Mouse (Mus musculus): Measurements from ENCODE around the gene Batf. TPM values are rescaled to one million over a fixed set of nuclear protein-coding genes. Genes with fewer than 3 reads are reported as not detected.

Batf gene
- polyA plus RNA-seq, 1 experiment from 2014 or later: 8.6 TPM

GRCm38 (mm10) chr12:85749861-85750260 is 63.4 kb downstream of the Batf start:
- H3K4me3 ChIP-seq (ENCODE audit: low read depth, low read length): no peak overlapping the region
- no peak overlapping the region for H3K4me2 ChIP-seq
- no peak overlapping the region for H3K27ac ChIP-seq (ENCODE audit: low read depth, low read length)
- no peaks in the 10 kb centered on the region for H3K9me3 ChIP-seq (ENCODE audit: control insufficient read depth, low read length)
- DNase-seq (ENCODE audit: low spot score): no peak
- H3K36me3 ChIP-seq (ENCODE audit: control insufficient read depth, insufficient read depth, low read length): no peaks in the 10 kb centered on the region
- no peaks in the 10 kb centered on the region; the same call in 1 of the 2 replicates for H3K4me1 ChIP-seq (replicated peaks; ENCODE audit: control insufficient read depth, insufficient read depth, low read length)
- H3K27me3 ChIP-seq (replicated peaks; ENCODE audit: control insufficient read depth, insufficient read depth, low read length): peaks cover 11% of the 10 kb centered on the region
- WGBS: 87% methylated on average over 9 of the region's 9 CpGs
- ATAC-seq (replicated peaks; ENCODE audit: low FRiP score): no peak
- H3K9ac ChIP-seq (ENCODE audit: low read depth, low read length): no peak overlapping the region

GRCm38 (mm10) chr12:85752116-85752515 is 65.6 kb downstream of the Batf start:
- H3K36me3 ChIP-seq (ENCODE audit: control insufficient read depth, insufficient read depth, low read length): no peaks in the 10 kb centered on the region
- whole genome bisulfite sequencing: 77% methylated on average over 6 of the region's 6 CpGs
- H3K4me3 ChIP-seq (ENCODE audit: low read depth, low read length): no peak overlapping the region
- no peak overlapping the region for H3K4me2 ChIP-seq
- no peak for ATAC-seq (replicated peaks; ENCODE audit: low FRiP score)
- H3K27ac ChIP-seq (ENCODE audit: low read depth, low read length): no peak overlapping the region
- no peaks in the 10 kb centered on the region; the same call in 1 of the 2 replicates for H3K4me1 ChIP-seq (replicated peaks; ENCODE audit: control insufficient read depth, insufficient read depth, low read length)
- H3K27me3 ChIP-seq (replicated peaks; ENCODE audit: control insufficient read depth, insufficient read depth, low read length): peaks cover 4% of the 10 kb centered on the region
- H3K9me3 ChIP-seq (ENCODE audit: control insufficient read depth, low read length): no peaks in the 10 kb centered on the region
- H3K9ac ChIP-seq (ENCODE audit: low read depth, low read length): no peak overlapping the region
- DNase-seq (ENCODE audit: low spot score): no peak

- Histone ChIP-seq H3K9ac (ENCODE audit: low read depth, low read length) (no peak overlapping the region), H3K9me3 (ENCODE audit: control insufficient read depth, low read length) (no peaks in the 10 kb centered on the region), H3K4me2 (no peak overlapping the region), H3K27me3 (replicated peaks; ENCODE audit: control insufficient read depth, insufficient read depth, low read length) (no peaks in the 10 kb centered on the region), H3K4me3 (ENCODE audit: low read depth, low read length) (no peak overlapping the region), H3K36me3 (ENCODE audit: control insufficient read depth, insufficient read depth, low read length) (no peaks in the 10 kb centered on the region), H3K27ac (ENCODE audit: low read depth, low read length) (no peak overlapping the region), H3K4me1 (replicated peaks; ENCODE audit: control insufficient read depth, insufficient read depth, low read length) (no peaks in the 10 kb centered on the region; the same call in 1 of the 2 replicates)
- ATAC-seq (replicated peaks; ENCODE audit: low FRiP score) (no peak), DNase-seq (ENCODE audit: low spot score) (no peak)
- 40% methylated on average over 2 of the region's 2 CpGs for WGBS
These were observed 66.8 kb downstream of the Batf start for GRCm38 (mm10) chr12:85753223-85753622.

DNA sequence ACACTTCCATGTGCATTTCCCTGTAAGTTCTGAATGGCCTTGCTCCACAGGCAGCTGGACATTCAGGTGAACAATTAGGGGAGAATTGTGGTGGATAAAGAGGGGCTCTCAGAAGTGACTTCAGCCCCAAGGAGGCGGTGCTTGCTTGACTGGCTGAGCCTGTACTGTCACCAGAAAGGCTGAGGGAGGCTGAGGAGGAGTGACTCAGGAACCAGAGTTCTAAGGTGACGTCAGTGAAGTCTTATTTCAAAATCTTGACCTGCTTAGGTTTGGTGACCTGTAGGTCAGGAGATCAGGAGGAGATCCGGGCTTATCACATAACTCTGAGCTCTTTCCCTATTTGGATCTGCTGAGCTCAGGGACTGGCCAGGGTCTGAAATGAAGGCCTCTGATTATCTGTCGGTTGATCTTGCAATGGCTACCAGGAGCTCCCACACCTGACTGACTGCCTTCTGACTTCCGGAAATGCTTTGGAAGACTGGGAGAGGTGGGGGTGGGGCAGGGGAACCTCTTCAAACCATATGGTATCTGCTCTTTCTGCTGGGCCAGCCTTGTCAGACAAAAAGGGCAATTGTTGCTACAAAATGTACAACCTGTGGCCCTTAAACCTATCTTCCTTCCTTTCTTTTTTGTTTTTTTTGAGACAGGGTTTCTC is 68.3 kb downstream of the Batf start:
- 51% methylated on average over 5 of the region's 5 CpGs for WGBS
- DNase-seq (ENCODE audit: low spot score) (no peak), ATAC-seq (replicated peaks; ENCODE audit: low FRiP score) (no peak)
- H3K9me3 ChIP-seq (ENCODE audit: control insufficient read depth, low read length): no peaks in the 10 kb centered on the region
- no peak overlapping the region for H3K9ac ChIP-seq (ENCODE audit: low read depth, low read length)
- no peaks in the 10 kb centered on the region; the same call in 1 of the 2 replicates for H3K4me1 ChIP-seq (replicated peaks; ENCODE audit: control insufficient read depth, insufficient read depth, low read length)
- no peak overlapping the region for H3K4me2 ChIP-seq
- no peak overlapping the region for H3K4me3 ChIP-seq (ENCODE audit: low read depth, low read length)
- no peaks in the 10 kb centered on the region for H3K36me3 ChIP-seq (ENCODE audit: control insufficient read depth, insufficient read depth, low read length)
- no peaks in the 10 kb centered on the region for H3K27me3 ChIP-seq (replicated peaks; ENCODE audit: control insufficient read depth, insufficient read depth, low read length)
- no peak overlapping the region for H3K27ac ChIP-seq (ENCODE audit: low read depth, low read length)

GRCm38 (mm10) chr12:85756455-85756854 is 70.0 kb downstream of the Batf start:
- ATAC-seq (replicated peaks; ENCODE audit: low FRiP score) (no peak), DNase-seq (ENCODE audit: low spot score) (no peak)
- Histone ChIP-seq H3K9me3 (ENCODE audit: control insufficient read depth, low read length) (no peaks in the 10 kb centered on the region), H3K36me3 (ENCODE audit: control insufficient read depth, insufficient read depth, low read length) (no peaks in the 10 kb centered on the region), H3K4me3 (ENCODE audit: low read depth, low read length) (no peak overlapping the region), H3K4me1 (replicated peaks; ENCODE audit: control insufficient read depth, insufficient read depth, low read length) (no peaks in the 10 kb centered on the region; the same call in 1 of the 2 replicates), H3K4me2 (no peak overlapping the region), H3K27ac (ENCODE audit: low read depth, low read length) (no peak overlapping the region), H3K27me3 (replicated peaks; ENCODE audit: control insufficient read depth, insufficient read depth, low read length) (no peaks in the 10 kb centered on the region), H3K9ac (ENCODE audit: low read depth, low read length) (no peak overlapping the region)
- WGBS: 76% methylated on average over 3 of the region's 3 CpGs

DNA sequence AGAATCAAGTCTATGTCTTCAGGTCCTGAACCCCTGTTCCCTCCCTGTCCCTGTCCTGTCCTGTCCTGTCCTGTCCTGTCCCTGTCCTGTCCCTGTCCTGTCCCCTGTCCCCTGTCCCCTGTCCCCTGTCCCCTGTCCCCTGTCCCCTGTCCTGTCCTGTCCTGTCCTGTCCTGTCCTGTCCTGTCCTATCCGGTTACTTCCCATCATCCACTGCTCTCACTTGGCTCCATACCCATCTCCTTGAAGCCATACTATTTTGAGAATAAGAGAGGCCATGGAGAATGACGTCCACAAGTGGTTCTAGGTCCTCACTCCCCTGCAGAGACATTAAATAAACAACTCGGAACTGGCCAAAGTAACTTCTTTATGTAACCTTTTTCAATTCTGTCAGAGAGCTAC is 70.6 kb downstream of the Batf start:
- 67% methylated on average over 3 of the region's 3 CpGs for WGBS
- ATAC-seq (replicated peaks; ENCODE audit: low FRiP score): no peak
- Histone ChIP-seq H3K27ac (ENCODE audit: low read depth, low read length) (no peak overlapping the region), H3K4me1 (replicated peaks; ENCODE audit: control insufficient read depth, insufficient read depth, low read length) (no peaks in the 10 kb centered on the region; the same call in 1 of the 2 replicates), H3K4me2 (no peak overlapping the region), H3K9me3 (ENCODE audit: control insufficient read depth, low read length) (no peaks in the 10 kb centered on the region), H3K27me3 (replicated peaks; ENCODE audit: control insufficient read depth, insufficient read depth, low read length) (no peaks in the 10 kb centered on the region), H3K9ac (ENCODE audit: low read depth, low read length) (no peak overlapping the region), H3K36me3 (ENCODE audit: control insufficient read depth, insufficient read depth, low read length) (no peaks in the 10 kb centered on the region), H3K4me3 (ENCODE audit: low read depth, low read length) (no peak overlapping the region)
- no peak for DNase-seq (ENCODE audit: low spot score)

Small RNAs within 50 kb of the gene (microRNA-seq; reads per million reads assigned to microRNA genes)
- gene Gm47285 (ENCODE audit: borderline number of aligned reads): 1.4 reads per million

Other genes starting within 250 kb of the Batf start
- 1.3 and 1.6 TPM in 2 replicates for gene Fos, start 212.8 kb upstream of the Batf start, polyA plus RNA-seq (2014; fragmentation: Nextera tagmentation; extraction: Ambion mirVana)
- gene Jdp2, start 87.6 kb upstream of the Batf start, polyA plus RNA-seq (2014; fragmentation: Nextera tagmentation; extraction: Ambion mirVana): 0.21 and 0.59 TPM in 2 replicates
- gene Flvcr2, start 59.9 kb downstream of the Batf start, polyA plus RNA-seq (2014; fragmentation: Nextera tagmentation; extraction: Ambion mirVana): 3.3 and 3.9 TPM in 2 replicates
- 138 and 141 TPM in 2 replicates for gene Erg28, start 137.9 kb downstream of the Batf start, polyA plus RNA-seq (2014; fragmentation: Nextera tagmentation; extraction: Ambion mirVana)
- gene Ttll5, start 138.0 kb downstream of the Batf start, polyA plus RNA-seq (2014; fragmentation: Nextera tagmentation; extraction: Ambion mirVana): 13.9 and 14.6 TPM in 2 replicates

All from liver, embryonic 11.5 days (tissue).